Mouse (Mus musculus): Measurements from ENCODE around the gene 0610037L13Rik.
A peak's percentile ranks its signal among the peaks of the same experiment; 100 is the strongest.

DNA sequence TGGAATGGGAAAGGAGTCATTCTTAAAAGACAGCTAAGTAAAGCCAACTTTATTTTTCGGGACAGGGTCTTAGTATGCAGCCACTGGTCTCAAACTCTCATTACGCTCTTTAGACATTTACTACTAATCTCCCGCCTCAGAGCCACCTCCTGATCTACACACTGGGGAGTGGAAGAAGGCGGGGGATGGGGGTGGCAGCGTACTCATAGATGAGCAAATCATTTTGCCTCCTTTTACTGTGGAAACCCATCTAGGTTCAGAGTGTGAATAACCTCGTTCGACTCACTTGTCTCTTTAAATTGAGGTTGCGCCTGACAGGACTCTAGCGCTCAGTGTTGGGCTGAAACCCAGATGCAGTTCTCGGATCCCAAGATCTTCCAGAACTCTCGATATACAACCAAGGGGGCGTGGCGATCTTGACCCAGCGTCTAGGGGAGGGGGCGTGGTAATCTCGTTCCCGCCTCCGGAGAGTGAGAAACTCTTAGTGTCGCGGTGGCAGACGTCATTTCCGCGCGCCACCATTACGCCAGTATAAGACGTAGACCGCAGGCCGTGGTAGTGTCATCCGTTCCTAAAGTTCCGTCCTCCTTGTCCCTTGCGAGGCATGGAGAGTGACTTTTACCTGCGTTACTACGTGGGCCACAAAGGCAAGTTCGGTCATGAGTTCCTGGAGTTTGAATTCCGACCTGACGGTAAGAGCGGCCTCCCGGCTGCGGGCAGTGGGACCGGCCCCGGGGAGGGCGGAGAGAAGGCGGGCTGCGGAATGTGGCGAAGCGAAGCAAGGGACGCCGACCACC, 10.2 kb upstream of the 0610037L13Rik start, which contains the start of gene Magoh:
- TF ChIP-seq POLR2A (IDR thresholded peaks at IDR 0.05; ENCODE audit: insufficient read length, low read depth) (peak; percentile 97), E2F4 (IDR thresholded peaks at IDR 0.05; ENCODE audit: insufficient read depth) (peak; percentile 66), POLR2AphosphoS2 (IDR thresholded peaks at IDR 0.05; ENCODE audit: insufficient read length, low read depth) (peak; percentile 96), MYOG (IDR thresholded peaks at IDR 0.05; ENCODE audit: control insufficient read depth in 1 of 3, insufficient read depth in 1 of 3, insufficient read length in 2 of 3, low read depth in 2 of 3) (no peak), SRF (IDR thresholded peaks at IDR 0.05; ENCODE audit: control insufficient read depth, insufficient read length, low read depth) (peak; percentile 87), MYOD1 (IDR thresholded peaks at IDR 0.05; ENCODE audit: control insufficient read depth in 1 of 3, insufficient read length in 2 of 3, low read depth in 2 of 3) (no peak), TCF12 (IDR thresholded peaks at IDR 0.05; ENCODE audit: insufficient read depth, poor library complexity, severe bottlenecking) (no peak), MAX (IDR thresholded peaks at IDR 0.05; ENCODE audit: low read depth) (no peak), CEBPB (IDR thresholded peaks at IDR 0.05; ENCODE audit: insufficient read depth, poor library complexity, severe bottlenecking) (no peak), USF1 (IDR thresholded peaks at IDR 0.05; ENCODE audit: low read depth) (no peak)

All from myocyte (in vitro differentiated cells).